Mouse (Mus musculus) lung, postnatal 14 days (tissue): ENCODE measurements at regions not wholly inside any gene's neighbourhood (a gene's known extent, or its start where the extent isn't known, plus 50 kb on each side); places are given as distances from the start of the nearest gene placed in this dataset.

Experiments
- DNase-seq: peaks from one replicate; pipeline ENCODE4 v3.0.0; 2021

DNA sequence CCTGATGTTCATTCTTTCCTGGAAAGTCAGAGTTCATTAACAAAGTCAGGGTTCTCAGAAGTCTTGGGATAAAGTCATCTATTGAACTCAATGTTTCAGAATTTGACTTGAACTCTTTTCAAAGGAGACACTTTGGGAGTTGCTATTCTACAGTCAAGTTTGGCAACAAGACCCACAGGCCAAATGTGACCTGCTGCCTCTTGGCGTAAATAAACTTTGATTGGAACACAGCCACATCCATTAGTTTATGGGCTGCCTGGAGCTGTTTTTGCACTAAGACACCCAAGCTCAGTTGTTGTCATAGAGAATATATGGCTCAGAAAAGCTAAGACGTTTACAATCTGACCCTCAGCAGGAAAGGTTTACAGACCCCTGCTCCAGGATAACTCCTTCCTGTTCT lies 464.2 kb upstream of the Vstm2b start:
- DNase-seq = peak; percentile 27

DNA sequence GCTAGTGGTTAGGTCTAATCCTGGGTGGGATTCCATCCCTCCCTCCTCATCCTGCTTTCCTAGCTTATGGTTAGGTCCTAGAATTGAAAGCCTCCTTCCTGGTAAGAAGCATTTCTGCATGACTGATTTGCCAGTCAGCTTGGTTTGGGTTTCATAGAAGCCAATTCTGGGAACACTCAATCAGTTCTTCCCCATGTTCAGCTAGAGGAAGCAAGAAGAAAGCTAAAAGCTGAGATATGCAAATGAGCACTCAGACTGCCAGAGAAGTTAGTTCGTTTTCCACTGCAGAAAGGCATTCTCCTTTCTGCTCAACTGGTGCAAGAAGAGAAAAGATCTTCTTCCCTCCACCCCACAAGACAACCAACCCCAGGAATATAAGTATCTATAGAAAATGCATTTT lies 457.0 kb upstream of the Vstm2b start:
- DNase-seq = no peak

DNA sequence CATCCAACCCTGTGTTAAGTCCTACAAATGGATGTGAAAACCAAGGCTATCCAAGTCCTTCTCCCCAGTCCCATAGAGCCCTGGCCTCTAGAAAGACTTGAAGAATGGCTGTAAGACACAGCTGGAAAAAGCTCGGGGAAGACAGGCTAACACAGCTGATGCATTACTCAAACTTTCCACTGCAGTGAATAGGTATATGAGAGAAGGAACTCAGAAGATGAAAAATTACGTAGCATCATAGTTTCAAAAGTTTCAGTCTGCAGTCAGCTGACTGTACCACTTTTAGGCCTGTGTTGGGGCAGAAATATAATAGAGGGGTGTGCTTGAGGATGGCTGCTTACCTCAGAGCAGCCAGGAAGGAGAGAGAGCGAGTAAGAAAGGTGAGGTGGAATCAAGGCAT lies 456.3 kb upstream of the Vstm2b start:
- DNase-seq = no peak

DNA sequence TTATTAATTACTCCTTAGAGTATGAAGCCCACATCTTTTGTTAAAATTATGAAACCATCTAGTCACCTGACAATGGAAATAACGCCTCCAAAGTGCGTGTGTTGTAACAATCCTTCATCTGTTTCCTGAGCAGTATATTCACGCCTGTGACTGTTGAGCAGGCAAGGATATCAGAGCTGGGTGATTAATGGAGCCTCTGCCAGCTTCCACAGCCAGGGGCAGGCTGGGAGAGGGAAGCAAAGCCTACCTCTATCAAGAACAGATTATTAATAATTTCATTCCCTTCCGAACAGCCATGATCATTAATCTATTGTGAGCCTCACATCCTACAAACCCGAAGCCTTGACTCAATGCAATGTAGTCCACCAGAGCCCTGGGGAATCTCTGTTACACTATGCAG lies 431.7 kb upstream of the Vstm2b start:
- no peak for DNase-seq

DNA sequence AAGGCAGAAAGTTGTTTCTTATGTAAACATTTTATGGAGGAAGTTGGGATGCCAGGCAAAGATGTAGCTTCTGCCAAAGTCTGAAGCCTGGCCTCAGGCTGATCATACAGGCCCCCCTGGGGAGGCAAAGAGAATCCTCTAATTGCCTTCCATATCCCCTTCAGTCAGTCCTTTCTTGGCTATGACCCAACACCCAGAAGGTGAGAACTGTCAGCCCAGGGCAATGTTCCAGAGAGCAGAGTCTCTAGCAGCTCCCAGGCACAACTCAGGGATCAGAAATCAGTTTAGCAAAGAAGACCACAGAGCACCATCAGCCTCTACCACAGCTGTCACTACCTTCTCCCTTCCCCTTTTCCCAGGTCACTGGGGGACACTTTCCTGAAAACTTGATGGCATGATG lies 410.9 kb upstream of the Vstm2b start:
- DNase-seq = no peak

DNA sequence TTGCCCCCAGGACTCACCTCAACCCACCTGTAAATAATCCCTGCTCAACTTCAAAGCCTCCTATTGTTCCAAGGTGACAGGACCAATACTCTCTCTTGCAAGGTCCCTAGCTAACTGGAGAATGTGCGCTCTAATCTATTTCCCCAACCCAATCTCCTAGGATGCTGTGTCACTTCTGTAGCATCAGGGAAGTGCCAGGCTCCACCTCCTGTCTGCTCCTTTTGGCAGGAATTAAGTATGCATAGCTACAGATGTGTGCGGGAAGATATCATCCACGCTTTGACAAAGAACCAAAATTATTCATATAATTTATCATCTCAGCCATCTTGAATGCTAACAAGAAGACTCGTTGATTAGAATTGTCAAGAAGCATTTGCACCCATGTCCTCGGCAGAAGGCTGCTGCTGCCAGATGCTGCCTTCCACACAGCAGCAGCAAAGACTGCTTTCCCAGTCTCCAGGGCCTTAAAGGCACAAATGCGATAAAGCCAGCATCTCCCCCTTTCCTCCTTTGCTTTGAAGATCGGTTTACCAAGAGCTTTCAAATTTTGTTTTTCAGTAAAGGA lies 375.3 kb upstream of the Vstm2b start:
- DNase-seq = no peak

DNA sequence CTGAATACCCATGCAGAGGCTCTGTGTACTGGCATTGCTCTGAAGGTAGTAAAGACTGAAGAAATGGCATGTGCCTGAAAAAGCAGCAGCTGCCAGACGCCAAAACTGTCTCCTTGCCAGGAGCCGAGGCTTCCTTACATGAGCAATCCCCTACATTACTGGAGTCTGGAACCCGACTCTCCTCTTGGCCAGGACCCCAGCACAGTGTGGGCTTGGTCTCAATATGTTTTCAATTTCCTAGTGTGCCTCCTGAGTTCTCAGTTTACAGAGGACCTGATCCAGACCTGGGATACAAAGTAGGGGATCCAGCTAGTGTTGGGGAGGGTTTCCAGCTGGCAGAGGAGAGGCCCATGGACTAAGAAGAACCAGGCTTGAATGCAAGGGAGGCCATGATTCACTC lies 361.5 kb upstream of the Vstm2b start:
- no peak for DNase-seq

DNA sequence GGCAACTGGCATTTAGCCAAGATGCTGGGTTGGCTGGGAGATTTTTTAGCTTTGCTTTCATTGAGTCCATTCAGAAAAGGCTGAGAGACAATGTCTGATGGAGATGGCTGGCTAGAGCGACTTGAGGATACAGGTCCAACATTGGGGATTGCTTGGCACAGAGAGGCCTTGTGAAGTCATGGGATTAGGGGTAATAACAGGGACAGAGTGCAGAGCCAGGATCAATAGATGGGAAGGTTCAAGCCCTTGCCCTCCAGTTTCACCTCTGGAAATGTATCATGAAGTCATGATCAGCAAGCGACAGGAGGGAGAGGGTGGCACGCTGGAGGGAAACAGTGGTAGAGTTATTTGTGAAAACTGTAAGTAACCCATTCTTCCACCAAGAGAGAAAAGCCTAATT lies 360.5 kb upstream of the Vstm2b start:
- DNase-seq = no peak

DNA sequence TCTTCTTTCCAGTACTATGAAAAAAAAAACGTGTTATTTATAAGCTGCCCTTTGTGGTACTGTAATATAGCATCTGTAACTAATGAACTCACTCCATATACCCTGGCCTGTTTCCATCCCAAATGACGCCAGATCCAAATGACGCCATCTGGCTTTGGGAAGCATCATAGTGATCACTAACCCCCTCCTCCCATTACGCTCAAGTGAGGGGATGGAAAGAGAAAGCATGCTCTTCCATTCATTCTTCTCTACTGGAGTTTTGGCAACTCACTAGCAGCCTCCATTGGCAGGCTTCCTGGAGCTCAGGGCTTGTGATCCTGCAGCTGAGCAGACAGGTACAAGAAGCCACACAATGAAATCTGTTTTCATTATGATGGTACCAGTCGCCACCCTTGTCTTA lies 358.3 kb upstream of the Vstm2b start:
- no peak for DNase-seq

DNA sequence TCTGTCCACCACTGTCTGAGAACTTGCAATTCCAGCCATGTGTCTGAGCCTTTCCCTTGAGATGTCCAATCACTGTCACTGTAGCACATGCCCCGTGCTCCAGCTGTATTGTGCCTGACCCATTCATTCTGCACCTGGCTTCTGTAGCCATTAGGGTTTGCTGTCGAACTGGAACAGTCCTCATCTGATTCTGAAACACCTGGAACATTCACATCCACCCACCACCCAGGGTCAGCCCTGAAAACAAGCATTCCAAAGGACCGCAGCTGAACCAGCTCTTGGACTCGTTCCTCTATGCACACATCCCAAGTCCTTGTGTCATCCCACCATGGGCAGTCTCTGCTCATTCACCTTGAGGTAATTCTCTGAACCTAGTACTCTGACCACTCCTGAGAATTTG lies 356.8 kb upstream of the Vstm2b start:
- DNase-seq = no peak

DNA sequence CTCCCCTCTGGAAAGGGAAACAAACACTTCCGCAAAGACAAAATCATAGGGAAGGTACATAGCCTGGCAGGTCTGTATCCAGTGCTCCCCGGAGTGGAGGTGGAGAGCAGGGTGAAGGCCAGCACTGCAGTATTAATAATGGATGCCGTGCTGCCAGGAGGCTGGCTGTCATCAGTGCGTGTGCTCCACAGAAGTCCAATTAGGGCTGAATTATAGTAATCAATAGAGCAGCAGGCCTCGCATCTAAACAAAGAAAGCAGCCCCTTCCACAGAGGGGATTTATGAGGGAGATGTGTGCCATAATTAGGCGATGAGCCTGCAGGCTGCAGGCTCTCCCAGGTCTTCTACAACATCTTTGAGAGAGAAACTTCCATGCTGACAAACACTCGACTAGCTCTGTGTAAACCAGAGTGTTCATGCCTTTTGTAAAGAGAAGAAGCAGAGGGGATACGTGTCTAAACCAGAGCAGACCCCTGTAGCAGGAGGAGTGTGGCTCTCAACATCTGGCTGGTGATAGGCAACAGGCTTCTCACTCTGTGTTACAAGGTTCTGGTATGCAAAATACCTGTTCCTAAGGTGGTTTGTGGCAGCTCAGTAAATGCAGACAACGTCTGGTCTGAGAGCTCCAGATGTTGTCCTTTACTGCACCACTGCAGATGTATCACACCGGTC lies 334.5 kb upstream of the Vstm2b start:
- DNase-seq = no peak

DNA sequence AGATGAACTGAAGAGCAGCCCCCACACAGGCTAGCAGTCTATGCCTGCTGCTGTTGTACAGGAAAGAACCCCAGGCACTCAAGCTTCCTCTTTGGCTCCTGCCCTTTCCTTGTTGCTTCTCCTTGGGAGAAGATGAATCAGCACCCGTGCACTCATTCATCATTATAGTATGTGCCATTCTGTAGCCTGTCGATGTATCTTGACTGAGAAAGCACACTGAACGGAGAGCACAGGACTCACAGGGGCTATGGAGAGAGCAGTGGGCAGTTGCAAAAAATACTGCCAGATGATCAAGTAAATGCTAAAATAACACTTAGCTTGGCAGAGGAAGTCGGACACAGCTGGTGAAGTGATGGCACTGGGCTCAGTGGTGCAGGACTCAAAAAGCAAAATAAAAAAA lies 322.2 kb upstream of the Vstm2b start:
- DNase-seq = no peak

DNA sequence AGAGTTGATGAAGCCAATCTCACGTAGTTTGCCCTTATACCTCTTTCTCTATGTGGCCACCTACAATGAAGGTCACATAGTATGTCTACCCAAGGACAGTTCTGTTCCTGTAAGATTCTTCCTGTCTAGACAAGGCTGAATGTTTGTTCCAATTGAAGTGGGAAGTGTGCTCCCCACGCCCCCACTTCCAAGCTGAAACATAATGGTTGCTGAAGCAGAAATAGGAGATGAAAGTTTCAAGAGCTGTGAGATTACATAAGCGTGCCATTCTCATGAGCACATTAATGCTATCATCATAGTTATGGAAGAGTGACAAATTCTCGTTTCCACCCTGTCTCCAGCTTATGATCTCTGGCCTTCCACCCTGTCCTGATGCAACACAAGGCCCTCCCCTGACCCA lies 320.8 kb upstream of the Vstm2b start:
- no peak for DNase-seq

DNA sequence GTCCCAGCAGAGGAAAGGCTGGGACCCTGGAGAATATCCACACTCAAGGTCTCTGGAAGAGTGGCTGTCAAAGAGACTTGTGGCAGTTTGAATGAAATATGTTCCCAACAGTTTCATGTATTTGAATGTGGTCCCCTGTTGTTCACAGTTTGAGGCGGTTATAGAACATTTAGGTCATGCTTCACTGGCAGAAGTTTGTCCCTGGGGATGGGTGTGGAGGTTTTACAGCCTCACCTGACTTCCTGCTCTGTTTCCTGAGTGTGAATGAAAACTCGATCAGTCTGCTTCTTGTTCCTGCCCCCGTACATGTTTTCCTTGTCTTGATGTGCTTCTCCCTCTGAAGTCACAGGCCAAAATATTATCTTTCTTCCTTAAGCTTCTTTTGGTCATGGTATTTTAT lies 277.4 kb upstream of the Vstm2b start:
- no peak for DNase-seq

DNA sequence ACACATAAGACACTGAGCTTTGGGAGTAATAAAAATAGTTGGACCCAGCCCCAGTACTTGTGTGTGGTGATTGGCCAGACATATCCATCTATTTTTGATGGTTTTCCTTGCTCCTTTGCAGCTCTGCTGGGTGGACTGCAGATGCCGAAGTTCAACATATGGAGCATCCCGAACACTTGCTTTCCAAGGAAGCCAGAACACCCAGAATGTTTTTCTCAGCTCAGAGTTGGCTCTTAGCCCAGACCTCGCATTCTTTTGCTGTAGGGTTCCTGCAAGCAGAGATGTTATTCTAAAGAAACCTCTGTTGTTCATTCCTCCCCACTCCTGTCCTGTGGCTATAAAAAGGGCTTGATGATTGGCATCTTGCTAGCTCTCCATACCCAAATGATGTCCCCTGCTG lies 275.3 kb upstream of the Vstm2b start:
- no peak for DNase-seq

DNA sequence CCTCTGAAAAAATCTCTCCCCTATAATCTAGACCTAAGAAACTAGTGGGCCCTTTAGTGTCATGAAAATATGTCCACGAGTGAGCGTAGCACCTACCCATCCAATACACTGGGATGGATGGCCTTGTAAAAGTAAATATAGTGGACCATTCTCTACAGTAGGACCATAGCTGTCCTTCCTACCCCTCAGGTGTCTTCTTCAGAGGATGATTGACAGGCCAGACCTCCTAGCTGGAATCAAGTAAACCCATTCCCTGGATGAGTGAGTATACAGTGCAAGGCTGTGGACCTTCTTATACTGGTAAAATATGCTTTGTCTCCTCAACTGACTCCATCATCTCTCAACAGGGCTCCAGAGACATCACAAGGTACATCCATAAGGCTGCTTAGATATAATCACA lies 274.8 kb upstream of the Vstm2b start:
- no peak for DNase-seq

DNA sequence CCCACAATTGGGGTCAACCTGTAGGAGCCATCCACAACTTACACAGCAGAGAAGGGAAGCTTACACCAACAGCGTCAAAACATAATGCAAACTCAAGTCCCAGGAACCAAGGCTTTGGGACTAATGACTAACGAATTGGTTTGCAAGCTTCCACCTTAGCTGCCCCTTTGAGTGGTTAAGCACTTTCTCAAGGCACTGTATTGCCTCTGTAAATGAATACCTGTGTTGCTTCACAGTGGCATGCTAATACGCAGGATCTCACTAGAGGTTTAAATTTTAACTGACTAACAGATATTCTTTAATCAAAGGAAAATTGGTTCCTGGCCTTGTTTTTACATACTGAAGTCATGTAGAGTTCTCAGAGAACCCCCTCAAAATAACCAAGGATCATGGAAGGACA lies 261.8 kb upstream of the Vstm2b start:
- DNase-seq = no peak

DNA sequence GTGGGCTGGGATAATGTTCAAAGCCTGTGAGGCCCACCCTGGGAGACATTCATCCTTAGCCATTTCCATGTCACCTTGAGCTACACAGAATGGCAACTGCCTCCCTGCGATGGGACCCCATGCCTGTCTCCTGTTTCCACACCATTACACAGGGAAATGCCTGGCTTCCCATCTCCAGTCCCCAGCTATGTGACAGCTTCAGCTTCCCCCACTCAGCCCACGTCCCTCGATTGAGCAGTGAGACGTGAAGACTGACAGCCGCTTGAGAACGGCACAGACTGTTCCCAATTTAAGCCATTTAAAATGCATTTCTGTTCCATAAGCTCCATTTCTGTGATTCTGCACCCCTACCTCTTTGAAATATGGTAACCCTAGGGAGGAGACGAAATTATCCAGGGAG lies 243.1 kb upstream of the Vstm2b start:
- DNase-seq = no peak

DNA sequence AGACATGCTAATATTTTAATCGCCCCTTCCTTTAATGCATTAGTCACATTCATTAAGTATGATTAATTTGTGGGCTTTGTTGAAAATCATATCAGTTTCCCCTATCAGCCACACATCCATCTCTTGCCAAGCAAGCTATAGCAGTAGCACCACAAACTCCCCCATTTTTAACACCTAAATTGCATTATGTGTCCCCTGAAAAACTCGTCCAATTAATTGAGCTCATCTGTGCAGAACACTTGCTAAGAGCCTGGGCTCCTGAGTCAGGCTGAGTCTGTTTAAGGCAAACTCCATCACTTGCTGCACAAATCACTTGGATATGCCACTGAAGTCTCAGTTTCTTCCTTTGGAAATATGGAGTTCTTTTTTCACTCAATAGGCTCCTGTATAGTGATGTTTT lies 242.7 kb upstream of the Vstm2b start:
- DNase-seq = no peak

DNA sequence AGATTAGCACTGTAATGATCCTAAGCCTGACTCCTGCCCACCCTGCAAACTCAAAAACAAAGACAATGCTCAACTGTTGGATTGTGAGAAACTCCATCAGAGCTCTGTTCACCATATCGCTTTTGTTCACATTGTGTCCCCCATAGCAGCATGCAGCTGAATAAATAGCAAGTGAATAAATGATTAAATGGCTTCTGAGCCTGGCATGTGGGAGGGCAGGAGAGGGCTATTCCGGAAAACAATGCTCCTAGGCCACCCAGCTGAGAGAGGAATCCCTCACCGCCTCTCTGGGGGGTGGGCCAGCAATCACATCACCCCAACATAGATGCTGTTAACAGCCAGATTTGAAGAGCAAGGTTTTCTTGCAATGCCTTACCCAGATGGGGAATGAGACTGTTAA lies 238.5 kb upstream of the Vstm2b start:
- no peak for DNase-seq

DNA sequence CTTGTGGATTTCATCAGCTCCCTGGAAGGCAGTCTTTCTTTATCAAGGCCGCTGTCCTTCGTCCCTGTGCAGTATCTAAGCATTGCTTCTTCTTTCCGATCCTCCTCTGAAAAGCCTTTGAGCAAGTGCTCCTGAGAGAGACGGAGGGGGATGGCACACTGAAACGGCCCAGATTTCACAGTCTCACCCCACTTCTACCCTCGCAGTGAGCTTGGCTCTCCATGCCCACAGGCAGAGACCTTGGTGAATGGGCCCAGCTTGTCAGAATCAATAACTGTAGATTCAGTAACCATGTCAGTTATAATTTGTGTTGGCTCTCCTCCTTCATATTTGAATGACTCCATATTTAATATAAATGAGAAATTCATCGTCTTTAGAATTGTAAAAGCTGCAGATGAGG lies 234.3 kb upstream of the Vstm2b start:
- no peak for DNase-seq

DNA sequence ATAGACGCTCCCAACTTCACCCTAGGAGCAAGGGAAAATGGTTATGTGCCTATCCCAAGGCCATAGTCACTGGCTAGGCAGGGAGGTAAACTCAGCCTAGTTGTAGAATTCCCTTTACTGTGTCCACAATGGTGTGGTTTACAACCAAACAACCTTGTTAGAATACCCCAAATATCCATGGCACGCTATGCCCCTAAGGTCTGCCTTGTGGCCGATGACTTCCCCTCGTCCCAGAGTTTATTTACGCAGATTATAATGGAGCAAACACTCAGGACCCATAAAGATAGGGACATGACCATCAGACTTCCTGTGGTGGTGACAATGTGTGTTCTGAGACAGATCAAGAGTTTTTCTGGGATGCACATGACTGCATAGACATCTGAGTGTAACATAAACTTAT lies 231.5 kb upstream of the Vstm2b start:
- no peak for DNase-seq

DNA sequence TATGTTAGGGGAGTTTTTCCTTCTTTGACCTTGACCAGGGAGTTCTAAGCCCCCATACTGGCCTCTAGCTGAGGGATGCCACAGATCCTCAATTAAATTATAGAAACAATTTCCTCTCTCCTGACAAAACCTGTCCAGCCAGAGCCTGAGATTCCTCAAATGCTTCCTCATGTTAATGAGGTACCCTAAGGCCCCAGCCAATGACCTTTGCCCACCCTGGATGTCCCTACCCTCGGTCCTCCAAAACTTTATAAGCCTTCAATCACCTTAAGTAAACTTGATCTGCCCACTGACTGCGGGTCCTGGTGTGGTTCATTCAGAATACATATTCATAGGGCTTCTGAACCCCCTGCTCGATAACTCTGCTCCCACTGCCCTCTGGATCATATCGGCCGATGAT lies 227.7 kb upstream of the Vstm2b start:
- DNase-seq = no peak

DNA sequence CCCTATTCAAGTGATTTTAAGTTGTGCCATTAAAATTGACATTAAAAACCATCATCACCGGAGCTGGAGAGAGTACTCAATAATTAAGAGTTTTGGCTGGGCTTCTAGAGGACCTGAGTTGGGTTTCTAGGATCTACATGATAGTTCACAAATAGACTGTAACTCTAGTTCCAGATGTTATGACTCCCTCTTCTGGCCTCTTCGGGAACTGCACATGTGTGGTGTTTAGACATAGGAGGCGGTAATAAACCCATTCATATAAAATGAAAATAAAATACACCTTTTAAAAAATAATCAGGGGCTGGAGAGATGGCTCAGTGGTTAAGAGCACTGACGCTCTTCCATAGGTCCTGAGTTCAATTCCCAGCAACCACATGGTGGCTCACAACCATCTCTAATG lies 227.1 kb upstream of the Vstm2b start:
- DNase-seq = no peak

DNA sequence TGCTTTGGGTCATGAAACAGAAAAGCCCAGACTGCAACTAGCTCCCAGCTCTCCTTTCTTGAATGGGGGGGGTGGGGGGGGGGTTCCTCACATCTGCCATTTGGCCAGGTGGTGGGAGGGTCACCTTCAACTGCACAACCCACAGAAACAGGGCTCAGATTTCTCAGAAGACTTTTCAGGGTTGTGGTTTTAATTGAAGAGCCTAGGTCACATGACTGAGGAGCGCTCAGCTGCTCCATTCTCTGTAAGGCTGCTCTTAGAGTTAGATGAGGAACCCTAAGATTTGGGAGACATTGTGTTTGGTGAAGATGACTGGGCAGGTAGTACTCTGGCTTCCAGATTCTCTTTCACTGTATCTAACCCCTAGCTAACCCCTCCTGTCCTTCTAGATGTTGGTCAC lies 225.8 kb upstream of the Vstm2b start:
- DNase-seq = no peak

DNA sequence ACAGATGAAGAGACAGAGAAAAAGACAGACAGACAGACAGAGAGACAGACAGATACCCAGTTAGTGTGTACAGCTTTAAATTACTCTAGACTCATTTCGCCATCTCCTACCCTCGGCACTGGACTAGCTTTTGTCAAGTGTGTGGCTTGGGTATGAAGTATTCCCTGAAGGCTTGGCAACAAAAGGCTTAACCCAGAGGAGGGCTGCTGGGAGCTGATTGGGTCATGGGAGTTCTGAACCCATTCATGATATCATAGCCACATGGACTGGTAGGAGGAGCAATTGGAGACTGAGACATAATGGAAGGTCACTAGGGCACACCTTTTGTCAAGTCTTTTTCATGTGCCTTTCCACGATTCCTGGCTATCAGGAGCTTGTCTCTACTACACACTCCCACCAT lies 223.7 kb upstream of the Vstm2b start:
- no peak for DNase-seq
